Mouse (Mus musculus) bone marrow, adult 2 months (tissue): ENCODE data around the gene Rps19bp1.

Source experiments
- CTCF ChIP-seq: fragments of 200-500 bp; IDR thresholded peaks from 2 replicates; pipeline ENCODE4 v1.5.1; 2011; ENCODE audit warnings: low read length, control low read depth; ENCODE audit not compliant: control insufficient read depth, insufficient read depth
- POLR2A ChIP-seq: fragments of 200-500 bp; IDR thresholded peaks from 2 replicates; pipeline ENCODE4 v1.6.1; 2011; ENCODE audit warnings: low read depth, mild to moderate bottlenecking, control low read depth, low read length, borderline replicate concordance; ENCODE audit not compliant: control insufficient read depth

- TF ChIP-seq CTCF (no peak), POLR2A (no peak)
Observed at GRCm38 (mm10) chr15:80254207-80254606, 9.9 kb downstream of the Rps19bp1 start.
